Mouse (Mus musculus): ENCODE data around the gene Pglyrp2. TPM values are rescaled to one million over a fixed set of nuclear protein-coding genes. Genes with fewer than 3 reads are reported as not detected.
A peak's percentile ranks its signal among the peaks of the same experiment; 100 is the strongest.

Gene Pglyrp2
- polyA plus RNA-seq (2015; fragmentation: Nextera tagmentation; extraction: Ambion mirVana): not detected in 2 replicates

DNA sequence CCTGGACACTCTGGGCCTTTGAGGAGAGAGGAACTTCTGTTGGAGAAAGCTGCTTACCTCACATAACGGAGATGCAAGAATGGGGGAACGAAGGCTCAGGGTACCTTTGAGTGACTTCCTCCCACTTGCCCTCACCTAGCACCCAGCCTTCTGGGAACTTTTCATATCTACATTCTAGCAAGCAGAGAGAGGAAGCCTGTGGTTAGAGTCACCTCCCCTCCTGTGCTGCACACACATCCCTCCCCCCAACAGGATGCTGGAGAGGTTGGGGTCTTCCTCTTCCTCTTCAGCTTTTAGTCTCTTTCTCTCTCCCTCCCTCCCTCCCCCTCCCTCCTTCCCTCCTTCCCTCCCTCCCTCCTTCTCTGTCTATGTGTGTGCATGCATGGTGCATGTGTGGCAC is at the start of gene Pglyrp2:
Gene Pglyrp2, minus strand, starts transcription at position 134 of the 400 bp plus-strand sequence.
- H3K9me3 ChIP-seq (replicated peaks): no peaks in the 10 kb centered on the region
- no peaks in the 10 kb centered on the region for H3K36me3 ChIP-seq
- no peak within 1 kb of the TSS for H3K4me2 ChIP-seq
- WGBS: 90% methylated on average over 2 of the region's 2 CpGs
- no peak within 1 kb of the TSS for H3K4me3 ChIP-seq (replicated peaks)
- H3K27me3 ChIP-seq: 0 out of 2 replicates have a peak, but pooled peaks cover 5% of the 10 kb centered on the region
- ATAC-seq (replicated peaks; ENCODE audit: low FRiP score): no peak
- H3K27ac ChIP-seq: no peak within 1 kb of the TSS
- H3K9ac ChIP-seq: no peak within 1 kb of the TSS
- no peaks in the 10 kb centered on the region for H3K4me1 ChIP-seq

DNA sequence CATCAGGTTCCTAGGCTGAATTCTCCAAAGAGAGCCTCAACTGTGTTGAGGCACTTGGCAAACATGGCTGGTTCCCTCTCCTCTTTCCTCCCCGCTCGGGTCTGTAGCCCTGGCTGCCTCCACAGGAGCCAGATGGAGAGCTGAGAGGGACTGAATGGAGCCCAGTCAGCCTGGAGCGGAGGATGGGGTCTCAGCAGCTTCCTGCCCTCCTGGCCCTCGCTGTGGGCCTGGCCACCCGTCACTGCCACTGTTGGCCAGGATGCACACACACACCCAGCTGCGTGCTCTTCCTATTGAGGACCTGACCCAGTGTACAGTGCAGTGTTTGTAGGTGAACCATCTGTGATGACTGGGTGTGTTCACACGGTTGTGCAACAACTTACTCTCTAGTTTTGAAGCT is 48.2 kb upstream of the Pglyrp2 start:
- WGBS: 65% methylated on average over 7 of the region's 7 CpGs
- no peak overlapping the region for H3K4me2 ChIP-seq
- H3K36me3 ChIP-seq: no peaks in the 10 kb centered on the region

DNA sequence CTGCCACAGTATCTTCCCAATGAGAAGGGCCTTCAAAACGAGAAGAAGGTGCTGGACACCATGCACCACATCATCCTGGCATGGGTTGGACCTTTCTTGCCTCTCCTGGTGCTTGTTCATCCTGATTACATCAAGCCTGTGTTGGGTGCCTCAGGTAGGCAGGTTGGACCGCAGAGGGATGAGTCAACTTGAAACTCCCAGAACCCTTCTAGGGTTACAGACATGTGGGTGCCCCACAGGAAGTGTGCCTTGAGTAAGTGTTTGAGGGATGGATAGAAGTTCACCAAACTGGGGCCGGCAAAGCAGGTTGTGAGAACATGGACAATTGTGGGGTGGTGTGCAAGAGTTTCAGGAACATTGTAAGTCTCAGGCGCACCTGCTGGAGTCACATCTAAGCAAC is 46.8 kb upstream of the Pglyrp2 start:
- no peak for ATAC-seq (replicated peaks; ENCODE audit: low FRiP score)
- no peak overlapping the region for H3K4me3 ChIP-seq (replicated peaks)
- no peak overlapping the region for H3K27ac ChIP-seq
- H3K4me1 ChIP-seq: no peaks in the 10 kb centered on the region
- no peaks in the 10 kb centered on the region for H3K36me3 ChIP-seq
- no peaks in the 10 kb centered on the region for H3K27me3 ChIP-seq
- H3K9ac ChIP-seq: no peak overlapping the region
- WGBS: 82% methylated on average over 4 of the region's 4 CpGs
- H3K4me2 ChIP-seq: no peak overlapping the region
- no peaks in the 10 kb centered on the region for H3K9me3 ChIP-seq (replicated peaks)

More for the DNA sequence above, 48.2 kb upstream of the Pglyrp2 start:
- no peaks in the 10 kb centered on the region for H3K9me3 ChIP-seq (replicated peaks)
- no peaks in the 10 kb centered on the region for H3K27me3 ChIP-seq
- H3K9ac ChIP-seq: no peak overlapping the region
- no peaks in the 10 kb centered on the region for H3K4me1 ChIP-seq
- no peak overlapping the region for H3K27ac ChIP-seq
- no peak for ATAC-seq (replicated peaks; ENCODE audit: low FRiP score)
- H3K4me3 ChIP-seq (replicated peaks): no peak overlapping the region

DNA sequence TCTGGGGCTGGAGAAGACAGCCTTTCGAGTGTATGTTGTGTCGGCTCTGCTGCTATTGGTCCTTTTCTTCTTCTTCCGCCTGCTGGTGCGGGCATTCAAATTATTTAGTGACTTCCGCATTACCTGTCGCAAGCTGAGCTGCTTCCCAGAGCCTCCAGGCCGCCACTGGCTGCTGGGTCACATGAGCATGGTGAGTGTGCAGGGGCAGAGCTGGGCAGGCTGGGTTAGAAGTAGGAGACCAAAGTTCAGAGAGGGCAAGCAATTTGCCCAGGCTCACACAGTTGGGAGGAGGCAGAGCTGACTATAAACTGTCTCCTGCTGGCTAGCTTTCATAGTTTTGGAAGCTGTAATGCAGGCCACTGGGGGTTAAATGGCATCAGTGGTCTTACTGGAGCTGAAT is 44.5 kb upstream of the Pglyrp2 start:
- no peak overlapping the region for H3K4me3 ChIP-seq (replicated peaks)
- H3K4me1 ChIP-seq: no peaks in the 10 kb centered on the region
- H3K9me3 ChIP-seq (replicated peaks): no peaks in the 10 kb centered on the region
- no peak for ATAC-seq (replicated peaks; ENCODE audit: low FRiP score)
- no peak overlapping the region for H3K27ac ChIP-seq
- H3K27me3 ChIP-seq: no peaks in the 10 kb centered on the region
- H3K9ac ChIP-seq: no peak overlapping the region
- H3K4me2 ChIP-seq: no peak overlapping the region
- no peaks in the 10 kb centered on the region for H3K36me3 ChIP-seq
- 60% methylated on average over 7 of the region's 7 CpGs for WGBS

GRCm38 (mm10) chr17:32454997-32455396 is 31.0 kb upstream of the Pglyrp2 start:
- Histone ChIP-seq H3K27me3 (peaks cover 22% of the 10 kb centered on the region), H3K4me1 (peaks cover 9% of the 10 kb centered on the region), H3K4me2 (no peak overlapping the region), H3K9me3 (replicated peaks) (no peaks in the 10 kb centered on the region), H3K27ac (no peak overlapping the region), H3K4me3 (replicated peaks) (no peak overlapping the region), H3K9ac (no peak overlapping the region), H3K36me3 (no peaks in the 10 kb centered on the region)
- no peak for ATAC-seq (replicated peaks; ENCODE audit: low FRiP score)
- WGBS: 37% methylated on average over 2 of the region's 2 CpGs

DNA sequence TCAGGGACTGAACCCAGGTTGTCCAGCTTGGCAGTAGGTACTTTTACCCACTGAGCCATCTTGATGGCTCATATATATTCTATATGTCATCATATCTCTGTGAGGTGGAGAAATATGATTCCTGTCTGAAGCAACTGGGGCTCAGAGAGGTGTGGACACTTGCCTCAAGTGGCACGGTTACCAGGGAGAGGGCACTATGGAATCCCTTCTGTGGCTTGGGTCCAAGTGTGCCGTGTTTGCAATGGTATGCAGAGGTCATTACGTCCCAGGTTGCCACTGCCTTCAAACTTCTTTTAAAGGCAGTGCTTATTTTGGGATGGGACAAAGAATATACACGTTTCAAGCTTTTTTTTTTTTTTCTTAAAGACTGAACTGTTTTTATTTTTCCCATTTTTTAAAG is 30.2 kb upstream of the Pglyrp2 start:
- no peak overlapping the region for H3K9ac ChIP-seq
- no peak overlapping the region for H3K27ac ChIP-seq
- H3K36me3 ChIP-seq: no peaks in the 10 kb centered on the region
- no peak overlapping the region for H3K4me3 ChIP-seq (replicated peaks)
- H3K9me3 ChIP-seq (replicated peaks): no peaks in the 10 kb centered on the region
- peaks cover 9% of the 10 kb centered on the region for H3K4me1 ChIP-seq
- 82% methylated on average over 4 of the region's 4 CpGs for WGBS
- H3K4me2 ChIP-seq: no peak overlapping the region
- peaks cover 22% of the 10 kb centered on the region for H3K27me3 ChIP-seq
- ATAC-seq (replicated peaks; ENCODE audit: low FRiP score): no peak

DNA sequence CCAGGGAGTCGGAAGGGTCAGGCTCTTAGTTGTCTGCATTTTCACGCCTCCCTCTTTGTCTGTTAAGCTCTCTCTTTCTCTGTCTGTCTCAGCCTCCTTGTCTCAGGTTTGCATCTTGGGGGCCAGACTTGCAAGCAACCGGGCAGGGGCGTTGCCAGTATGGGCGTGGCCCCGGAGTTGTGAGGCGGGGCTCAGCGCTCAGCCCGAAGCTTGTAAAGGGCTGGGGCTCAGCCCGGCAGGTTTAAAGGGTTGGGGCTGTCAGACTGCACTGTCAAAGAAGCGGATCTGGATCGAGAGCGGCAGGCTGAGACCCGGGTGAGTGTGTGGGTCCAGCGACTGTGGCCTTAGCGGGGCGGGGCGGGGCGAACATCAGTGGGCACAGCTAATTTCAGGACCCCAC is 28.5 kb upstream of the Pglyrp2 start, which contains the start of gene Cyp4f39:
Gene Cyp4f39, plus strand, starts transcription at position 242 of the 400 bp plus-strand sequence.
- WGBS: 2% methylated on average over 19 of the region's 19 CpGs
- ATAC-seq (replicated peaks; ENCODE audit: low FRiP score): 0 out of 2 replicates have a peak, but pooled peaks have one; percentile 40
- Histone ChIP-seq H3K4me3 (replicated peaks) (peak within 1 kb of the TSS; percentile 42), H3K4me1 (peaks cover 9% of the 10 kb centered on the region), H3K27ac (no peak within 1 kb of the TSS), H3K4me2 (peak within 1 kb of the TSS; percentile 64), H3K27me3 (peaks cover 22% of the 10 kb centered on the region), H3K9ac (no peak within 1 kb of the TSS), H3K36me3 (no peaks in the 10 kb centered on the region), H3K9me3 (replicated peaks) (no peaks in the 10 kb centered on the region)

DNA sequence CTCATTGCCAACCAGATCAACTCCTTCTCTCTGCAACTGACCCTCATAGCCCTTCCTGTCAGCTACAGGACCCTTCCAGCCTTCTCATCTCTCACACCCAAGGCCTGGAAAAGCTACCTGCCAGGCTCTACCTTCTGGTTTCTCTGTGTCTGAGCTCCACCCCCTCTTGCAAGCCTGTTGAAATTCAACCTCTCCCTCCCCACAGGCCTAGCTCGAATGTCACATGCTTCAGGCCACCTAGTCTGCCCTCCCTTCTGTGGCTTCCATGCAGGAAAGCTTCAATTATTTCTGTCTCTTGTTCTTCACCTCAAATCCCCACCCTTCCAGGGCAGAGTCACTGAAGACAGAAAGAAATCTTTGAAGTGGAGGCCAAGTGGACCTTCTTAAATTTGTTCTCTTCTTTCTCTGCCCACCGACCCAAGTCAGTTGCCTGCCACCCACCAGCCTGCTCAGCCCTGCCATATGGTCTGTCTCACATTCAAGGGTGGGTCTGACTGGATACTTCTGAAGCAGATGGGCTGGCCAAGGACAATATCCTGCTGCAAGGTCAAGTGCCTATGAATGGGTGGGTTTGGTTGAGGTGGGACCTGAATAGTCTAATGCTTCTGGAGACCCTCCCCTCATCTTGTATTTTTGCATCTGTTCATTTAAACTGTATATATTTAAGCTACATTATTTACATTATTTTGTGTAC is 27.0 kb upstream of the Pglyrp2 start:
- H3K4me2 ChIP-seq: no peak overlapping the region
- H3K27me3 ChIP-seq: peaks cover 22% of the 10 kb centered on the region
- 13% methylated on average over 2 of the region's 2 CpGs for WGBS
- H3K27ac ChIP-seq: peak overlapping the region; percentile 48; the same call in 1 of the 2 replicates
- no peak overlapping the region for H3K4me3 ChIP-seq (replicated peaks)
- H3K4me1 ChIP-seq: peaks cover 9% of the 10 kb centered on the region
- ATAC-seq (replicated peaks; ENCODE audit: low FRiP score): no peak
- no peaks in the 10 kb centered on the region for H3K9me3 ChIP-seq (replicated peaks)
- no peaks in the 10 kb centered on the region for H3K36me3 ChIP-seq
- no peak overlapping the region for H3K9ac ChIP-seq

- Histone ChIP-seq H3K9me3 (replicated peaks) (no peaks in the 10 kb centered on the region), H3K36me3 (no peaks in the 10 kb centered on the region), H3K27ac (no peak overlapping the region), H3K9ac (no peak overlapping the region), H3K4me3 (replicated peaks) (no peak overlapping the region), H3K4me1 (peaks cover 9% of the 10 kb centered on the region), H3K27me3 (peaks cover 19% of the 10 kb centered on the region), H3K4me2 (no peak overlapping the region)
- ATAC-seq (replicated peaks; ENCODE audit: low FRiP score): no peak
- WGBS: 94% methylated on average over 1 of the region's 1 CpGs
These were observed 25.1 kb upstream of the Pglyrp2 start for GRCm38 (mm10) chr17:32449042-32449441.

DNA sequence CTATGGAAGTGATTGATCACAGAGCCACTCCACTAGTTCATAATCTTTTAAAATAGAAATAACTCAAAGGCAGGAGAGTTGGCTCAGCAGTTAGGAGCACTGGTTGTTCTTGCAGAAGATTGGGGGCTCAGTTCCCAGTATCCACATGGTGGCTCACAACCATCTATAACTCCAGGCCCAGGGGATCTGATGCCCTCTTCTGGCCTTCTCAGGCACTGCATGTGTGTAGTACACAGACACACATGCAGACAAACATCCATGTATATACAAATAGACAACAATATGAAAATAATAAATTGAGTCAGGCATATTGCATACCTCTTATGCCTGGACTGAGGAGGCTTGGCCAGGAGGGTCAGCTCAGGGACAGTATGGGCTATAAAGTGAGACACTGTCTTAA is 23.2 kb upstream of the Pglyrp2 start:
- no peak overlapping the region for H3K9ac ChIP-seq
- peaks cover 2% of the 10 kb centered on the region for H3K4me1 ChIP-seq
- H3K27me3 ChIP-seq: 0 out of 2 replicates have a peak, but pooled peaks cover under 1% of the 10 kb centered on the region
- ATAC-seq (replicated peaks; ENCODE audit: low FRiP score): no peak
- no peak overlapping the region for H3K27ac ChIP-seq
- H3K9me3 ChIP-seq (replicated peaks): no peaks in the 10 kb centered on the region
- no peaks in the 10 kb centered on the region for H3K36me3 ChIP-seq
- no peak overlapping the region for H3K4me3 ChIP-seq (replicated peaks)
- no peak overlapping the region for H3K4me2 ChIP-seq

GRCm38 (mm10) chr17:32445016-32445415 is 21.0 kb upstream of the Pglyrp2 start:
- H3K4me3 ChIP-seq (replicated peaks): no peak overlapping the region
- 78% methylated on average over 5 of the region's 5 CpGs for WGBS
- no peaks in the 10 kb centered on the region for H3K36me3 ChIP-seq
- H3K9me3 ChIP-seq (replicated peaks): no peaks in the 10 kb centered on the region
- no peak overlapping the region for H3K27ac ChIP-seq
- H3K9ac ChIP-seq: no peak overlapping the region
- H3K4me1 ChIP-seq: no peaks in the 10 kb centered on the region
- H3K27me3 ChIP-seq: no peaks in the 10 kb centered on the region
- no peak overlapping the region for H3K4me2 ChIP-seq
- no peak for ATAC-seq (replicated peaks; ENCODE audit: low FRiP score)

- no peaks in the 10 kb centered on the region for H3K36me3 ChIP-seq
- H3K4me3 ChIP-seq (replicated peaks): no peak overlapping the region
- no peak for ATAC-seq (replicated peaks; ENCODE audit: low FRiP score)
- H3K4me2 ChIP-seq: no peak overlapping the region
- H3K9ac ChIP-seq: no peak overlapping the region
- H3K9me3 ChIP-seq (replicated peaks): no peaks in the 10 kb centered on the region
- H3K27ac ChIP-seq: no peak overlapping the region
- no peaks in the 10 kb centered on the region for H3K4me1 ChIP-seq
- WGBS: 75% methylated on average over 6 of the region's 6 CpGs
- no peaks in the 10 kb centered on the region for H3K27me3 ChIP-seq
These were observed 19.3 kb upstream of the Pglyrp2 start for GRCm38 (mm10) chr17:32443245-32443644.

DNA sequence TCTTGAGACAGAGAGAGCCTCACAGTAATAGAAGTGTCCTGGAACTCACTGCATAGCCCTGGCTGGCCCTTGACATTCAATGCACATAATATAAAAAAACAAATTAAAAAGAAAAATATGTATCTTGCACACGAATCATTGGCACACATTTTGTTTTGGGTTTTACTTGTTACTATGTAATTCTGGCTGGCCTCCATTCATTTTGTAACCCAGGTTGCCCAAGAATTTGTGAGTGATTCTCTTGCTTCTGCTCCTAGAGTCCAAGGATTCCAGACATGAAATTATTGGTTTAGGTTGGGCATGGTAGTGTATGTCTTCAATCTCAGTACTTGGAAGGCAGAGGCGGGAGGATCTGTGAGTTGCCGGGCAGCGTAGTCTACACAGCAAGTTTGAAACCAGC is 13.1 kb upstream of the Pglyrp2 start:
- Histone ChIP-seq H3K36me3 (no peaks in the 10 kb centered on the region), H3K4me3 (replicated peaks) (no peak overlapping the region), H3K9ac (no peak overlapping the region), H3K27ac (no peak overlapping the region), H3K27me3 (no peaks in the 10 kb centered on the region), H3K4me2 (no peak overlapping the region), H3K9me3 (replicated peaks) (no peaks in the 10 kb centered on the region), H3K4me1 (no peaks in the 10 kb centered on the region)
- no peak for ATAC-seq (replicated peaks; ENCODE audit: low FRiP score)
- WGBS: 94% methylated on average over 4 of the region's 4 CpGs

All from kidney, embryonic 15.5 days (tissue).